Mouse (Mus musculus): ENCODE data around the gene Tmeff2. TPM values are rescaled to one million over a fixed set of nuclear protein-coding genes. Genes with fewer than 3 reads are reported as not detected.
"Not testable (repeated sequence)": the region's sequence is repeated elsewhere in the genome, so short reads cannot be mapped to it uniquely, and the experiment has no call there.

Tmeff2 gene
- 10 to 100 TPM; 46.9 to 49.9 TPM for total RNA-seq (2021)
- long read RNA-seq, experiment 1, transcript Tmeff2-201 (10 exons, 3,343 nt), result major isoform, 116 of 139 reads
- long read RNA-seq, experiment 1, partial matches to known transcripts, result 6 of 139 reads
- long read RNA-seq, experiment 1, other reads (novel, unspliced or antisense), result 17 of 139 reads
- long read RNA-seq, experiment 2, transcript Tmeff2-201 (10 exons, 3,343 nt), result major isoform, 92 of 108 reads
- long read RNA-seq, experiment 2, partial matches to known transcripts, result 3 of 108 reads
- long read RNA-seq, experiment 2, other reads (novel, unspliced or antisense), result 13 of 108 reads

- not testable (repeated sequence) for DNase-seq (ENCODE audit: low spot score in 2 of 2)
Observed at GRCm38 (mm10) chr1:50900386-50900785, at the start of gene Tmeff2. Gene Tmeff2, plus strand, starts transcription at chr1:50900647.

DNA sequence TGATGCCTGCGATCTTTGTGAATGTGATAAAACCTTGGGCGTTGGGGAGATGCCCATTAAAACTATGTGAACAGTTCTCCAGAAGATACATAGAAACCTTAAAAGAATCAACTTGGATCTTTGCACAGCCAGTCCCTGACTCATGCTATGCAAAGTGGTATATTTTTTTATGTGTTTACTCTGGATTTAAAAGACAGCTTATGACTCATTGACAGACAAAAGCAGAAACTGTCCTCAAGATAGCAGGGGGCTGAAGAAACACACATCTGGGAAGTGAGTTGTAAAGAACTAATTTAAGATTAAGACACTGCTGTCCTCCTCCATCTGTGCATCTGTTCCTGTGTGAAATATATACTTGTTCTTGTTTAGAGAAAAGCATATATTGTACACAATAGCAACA, 38.9 kb upstream of the Tmeff2 start:
- DNase-seq (ENCODE audit: low spot score in 2 of 2), result no peak

DNA sequence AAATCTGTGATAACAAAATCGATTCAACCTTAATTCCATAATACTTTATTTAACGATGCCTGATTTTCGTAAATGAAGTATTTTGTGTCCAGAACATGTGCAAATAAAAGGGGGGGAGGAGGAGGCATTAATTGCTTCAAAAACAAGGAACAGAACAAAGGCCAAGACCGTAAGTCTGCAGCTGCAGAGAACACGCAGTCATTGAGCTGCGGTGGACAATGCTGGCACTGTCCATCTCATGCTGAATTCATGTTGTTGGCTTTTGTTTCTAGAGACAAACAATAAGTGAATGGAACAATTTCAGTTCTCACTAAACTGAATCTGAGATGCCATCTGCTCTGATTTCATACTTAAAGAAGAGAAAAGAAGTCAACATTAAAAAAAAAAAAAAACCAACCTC, 2.8 kb upstream of the Tmeff2 start:
- DNase-seq (ENCODE audit: low spot score in 2 of 2), result no peak

- peak; percentile 48 to 63 for DNase-seq (ENCODE audit: low spot score in 2 of 2)
Observed at GRCm38 (mm10) chr1:50924838-50925355, 24.4 kb downstream of the Tmeff2 start.

GRCm38 (mm10) chr1:50925356-50925921, 25.0 kb downstream of the Tmeff2 start:
- peak; percentile 25 to 50 for DNase-seq (ENCODE audit: low spot score in 2 of 2)

DNA sequence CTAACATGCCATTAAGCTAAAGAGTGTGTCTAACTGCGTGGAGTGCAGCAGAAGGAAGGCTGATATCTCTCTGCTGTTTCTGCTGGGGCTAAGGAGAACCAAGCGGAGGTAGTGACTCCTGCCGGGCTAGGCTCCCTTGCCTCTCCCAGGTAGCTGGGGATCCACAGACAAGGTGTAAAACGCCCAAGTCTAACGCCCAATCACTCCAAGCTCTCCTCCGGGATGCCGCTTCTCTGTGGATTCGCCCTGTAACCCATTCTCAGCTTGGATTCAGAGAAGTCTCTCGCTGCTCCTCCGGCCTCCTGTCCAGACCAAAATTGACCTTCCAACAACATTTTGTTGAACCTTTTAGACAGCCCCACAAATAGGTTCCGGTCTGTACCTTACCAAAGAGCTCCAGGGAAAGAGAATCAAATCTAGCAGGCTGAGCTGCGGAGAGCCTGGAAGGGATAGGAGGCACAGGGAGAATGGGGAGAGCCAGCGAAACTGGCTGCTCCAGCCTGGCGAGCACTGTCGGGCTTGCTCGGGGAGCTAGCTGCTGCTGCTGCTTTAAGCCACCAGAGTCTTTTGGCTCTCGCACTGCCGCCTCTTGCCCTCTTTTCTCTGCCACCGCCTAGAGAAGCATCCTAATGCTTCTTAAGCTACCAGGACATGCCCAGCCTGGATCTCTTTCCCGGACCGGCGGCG, 26.1 kb downstream of the Tmeff2 start:
- peak; percentile 22 to 23 for DNase-seq (ENCODE audit: low spot score in 2 of 2)

DNA sequence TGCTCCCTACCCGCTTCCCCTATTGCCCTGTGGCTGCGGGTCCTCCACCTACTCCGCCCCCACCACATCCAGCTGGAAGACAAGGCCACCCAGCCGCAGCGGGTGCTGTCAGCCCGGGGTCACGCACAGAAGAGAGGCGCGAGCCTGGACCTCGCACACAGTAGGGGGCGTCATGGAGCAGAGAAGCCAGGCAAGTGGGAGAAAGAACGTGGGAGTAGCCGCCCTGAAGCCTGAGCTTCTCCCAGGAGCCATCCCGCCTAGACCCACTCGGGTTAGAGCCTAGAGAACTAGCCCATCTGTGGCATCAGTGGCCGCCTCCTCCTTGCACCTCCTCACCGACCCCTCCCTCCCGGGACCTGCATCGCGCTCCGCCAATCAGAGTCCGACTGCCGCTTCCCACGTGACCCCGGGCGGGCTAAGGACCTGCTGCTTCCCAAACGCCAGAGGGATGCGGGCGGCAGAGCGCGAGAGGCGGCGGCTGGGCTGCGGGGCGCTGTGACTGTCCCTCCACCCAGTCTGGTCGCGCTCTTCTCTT, 26.7 kb downstream of the Tmeff2 start:
- DNase-seq (ENCODE audit: low spot score in 2 of 2), result peak; percentile 97 to 99

DNA sequence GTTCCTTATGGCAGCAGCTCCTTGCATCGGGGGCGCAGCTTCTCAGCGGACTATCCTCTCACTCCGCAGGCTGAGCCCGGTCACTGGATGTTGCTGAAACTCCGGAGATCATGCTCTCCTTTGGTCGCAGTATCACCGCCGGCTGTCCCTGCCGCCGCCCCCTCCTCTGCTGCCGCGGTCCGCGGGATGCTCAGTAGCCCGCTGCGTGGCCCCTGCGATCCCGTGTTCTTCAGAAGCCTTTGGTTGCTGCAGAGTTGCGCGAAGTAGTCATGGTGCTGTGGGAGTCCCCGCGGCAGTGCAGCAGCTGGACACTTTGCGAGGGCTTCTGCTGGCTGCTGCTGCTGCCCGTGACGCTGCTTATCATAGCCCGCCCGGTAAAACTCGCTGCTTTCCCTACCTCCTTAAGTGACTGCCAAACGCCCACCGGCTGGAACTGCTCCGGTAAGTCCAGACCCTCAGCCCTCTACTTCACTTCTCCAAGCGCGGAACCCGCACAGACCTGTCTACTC, 27.3 kb downstream of the Tmeff2 start:
- peak; percentile 31 to 60 for DNase-seq (ENCODE audit: low spot score in 2 of 2)

DNA sequence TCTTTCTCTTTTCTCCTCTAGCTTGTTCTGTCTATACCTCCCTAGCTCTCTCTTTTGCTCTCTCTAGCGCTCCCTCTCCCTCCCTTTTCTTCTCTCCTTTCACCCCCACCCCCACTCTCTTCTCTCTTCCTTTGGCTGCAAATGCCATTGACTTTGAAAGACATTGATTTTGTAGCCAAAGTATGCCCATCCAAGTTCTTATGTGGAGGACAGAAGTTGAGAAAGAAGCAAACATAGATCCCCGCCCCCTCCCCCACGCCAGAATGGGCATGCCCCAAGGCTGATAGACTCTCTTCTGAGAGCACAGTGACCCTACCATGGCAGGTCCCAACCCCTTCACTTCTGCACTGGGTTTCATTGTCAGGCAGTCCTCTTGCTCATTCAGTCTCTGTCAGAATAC, 28.3 kb downstream of the Tmeff2 start:
- no peak for DNase-seq (ENCODE audit: low spot score in 2 of 2)

DNA sequence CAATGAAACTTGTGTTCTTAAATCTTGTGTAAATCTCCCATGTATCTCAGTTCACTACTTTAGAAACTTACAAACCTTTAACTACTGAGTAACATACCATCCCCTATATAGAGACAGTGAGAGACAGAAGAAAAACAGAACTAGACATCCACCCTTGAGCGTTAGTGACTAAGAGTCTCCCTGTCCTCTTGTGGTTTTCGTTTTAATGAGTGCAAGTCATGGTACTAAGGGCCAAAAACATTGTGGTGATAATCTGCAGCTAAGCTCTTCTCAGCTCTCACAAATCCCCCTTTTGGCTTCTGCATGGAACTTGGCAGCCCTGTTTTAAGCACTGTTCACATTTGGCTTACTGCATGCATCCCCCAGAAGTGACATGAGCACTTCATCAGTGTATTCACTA, 34.6 kb downstream of the Tmeff2 start:
- DNase-seq (ENCODE audit: low spot score in 2 of 2), result no peak

- no peak for DNase-seq (ENCODE audit: low spot score in 2 of 2)
Observed at GRCm38 (mm10) chr1:50935484-50935883, 35.0 kb downstream of the Tmeff2 start.

DNA sequence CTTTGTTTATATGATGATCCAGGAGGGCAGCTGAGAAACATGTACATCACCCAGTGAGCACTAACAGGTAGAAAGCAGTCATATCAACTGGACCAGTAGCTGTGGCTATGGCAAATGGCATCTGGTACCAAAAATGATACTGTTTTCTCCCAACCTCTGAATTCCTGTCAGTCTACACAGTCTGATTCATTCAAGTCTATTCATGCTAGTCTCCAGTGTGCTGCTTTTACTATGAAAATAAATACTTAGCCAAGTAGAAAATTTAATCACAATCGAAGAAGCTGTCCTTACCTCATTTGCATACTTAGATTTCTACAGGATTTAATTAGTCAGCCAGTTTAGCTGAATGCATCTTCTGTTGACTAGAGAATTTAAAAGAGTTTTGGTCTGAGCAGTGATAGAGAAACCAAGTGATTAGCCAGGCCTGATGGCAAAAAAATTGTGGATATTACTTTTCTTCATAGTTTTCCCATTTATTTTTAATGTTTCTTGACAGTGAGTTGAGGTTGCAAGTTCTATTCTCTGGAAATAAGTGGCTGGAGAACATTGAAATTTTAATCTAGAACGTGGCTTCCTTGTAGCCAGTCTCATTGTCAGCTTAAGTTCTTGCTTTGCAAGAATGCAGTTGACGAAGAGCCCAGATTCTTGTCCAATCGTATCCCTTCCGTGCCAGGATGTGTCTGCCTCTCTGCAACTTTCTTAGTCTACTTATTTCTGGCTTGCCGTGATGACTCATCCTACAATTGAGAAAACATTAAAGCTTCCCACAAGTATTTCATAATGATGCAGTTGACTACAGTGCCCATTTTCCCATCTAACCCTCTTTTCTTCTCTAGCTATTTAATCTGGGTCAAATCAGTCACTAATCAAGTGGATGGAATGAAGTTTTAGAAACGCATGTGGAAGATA, 39.9 kb downstream of the Tmeff2 start:
- DNase-seq (ENCODE audit: low spot score in 2 of 2), result peak; percentile 19 to 42

GRCm38 (mm10) chr1:50948575-50948974, 48.1 kb downstream of the Tmeff2 start:
- no peak for DNase-seq (ENCODE audit: low spot score in 2 of 2)

- DNase-seq (ENCODE audit: low spot score in 2 of 2), result no peak
Observed at GRCm38 (mm10) chr1:50958844-50959243, 58.4 kb downstream of the Tmeff2 start.

GRCm38 (mm10) chr1:50961954-50962648, 61.7 kb downstream of the Tmeff2 start:
- peak; percentile 65 to 71 for DNase-seq (ENCODE audit: low spot score in 2 of 2)

DNA sequence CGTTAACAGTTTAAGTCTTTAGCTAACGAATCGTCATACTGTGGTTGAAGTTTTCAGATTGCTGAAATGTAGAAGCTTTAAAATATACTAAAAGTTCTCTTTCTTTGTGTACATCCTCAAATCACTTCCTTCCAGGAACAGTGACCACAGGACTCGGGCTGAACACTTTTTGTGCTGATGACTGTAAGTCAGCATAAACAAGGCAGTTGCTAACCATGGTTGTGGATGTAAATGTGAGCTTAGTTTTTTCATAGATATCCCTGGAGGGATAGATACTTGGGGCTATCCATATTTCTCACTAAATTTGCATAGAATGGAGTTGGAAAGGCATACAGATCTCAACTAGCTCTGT, 62.2 kb downstream of the Tmeff2 start:
- no peak for DNase-seq (ENCODE audit: low spot score in 2 of 2)

DNA sequence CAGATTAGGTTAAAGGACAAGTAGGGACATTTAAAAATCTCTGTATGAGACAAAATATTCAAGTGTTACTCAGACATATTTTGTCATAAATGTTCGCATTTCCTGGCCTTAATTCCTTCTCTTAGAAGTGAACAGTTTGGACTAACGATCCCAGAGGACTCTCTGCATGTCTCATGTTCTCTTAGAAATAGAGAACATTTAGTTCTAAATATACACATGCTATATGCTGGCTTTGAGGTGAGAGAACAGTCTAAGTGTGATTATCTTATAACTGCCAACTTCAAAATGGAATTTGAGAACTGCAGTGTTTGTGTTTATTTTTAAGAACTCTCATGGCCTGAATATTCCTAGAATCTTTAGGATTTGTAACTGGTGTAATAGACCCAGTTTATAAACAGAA, 69.2 kb downstream of the Tmeff2 start:
- DNase-seq (ENCODE audit: low spot score in 2 of 2), result no peak

- no peak for DNase-seq (ENCODE audit: low spot score in 2 of 2)
Observed at GRCm38 (mm10) chr1:50970853-50971252, 70.4 kb downstream of the Tmeff2 start.

DNA sequence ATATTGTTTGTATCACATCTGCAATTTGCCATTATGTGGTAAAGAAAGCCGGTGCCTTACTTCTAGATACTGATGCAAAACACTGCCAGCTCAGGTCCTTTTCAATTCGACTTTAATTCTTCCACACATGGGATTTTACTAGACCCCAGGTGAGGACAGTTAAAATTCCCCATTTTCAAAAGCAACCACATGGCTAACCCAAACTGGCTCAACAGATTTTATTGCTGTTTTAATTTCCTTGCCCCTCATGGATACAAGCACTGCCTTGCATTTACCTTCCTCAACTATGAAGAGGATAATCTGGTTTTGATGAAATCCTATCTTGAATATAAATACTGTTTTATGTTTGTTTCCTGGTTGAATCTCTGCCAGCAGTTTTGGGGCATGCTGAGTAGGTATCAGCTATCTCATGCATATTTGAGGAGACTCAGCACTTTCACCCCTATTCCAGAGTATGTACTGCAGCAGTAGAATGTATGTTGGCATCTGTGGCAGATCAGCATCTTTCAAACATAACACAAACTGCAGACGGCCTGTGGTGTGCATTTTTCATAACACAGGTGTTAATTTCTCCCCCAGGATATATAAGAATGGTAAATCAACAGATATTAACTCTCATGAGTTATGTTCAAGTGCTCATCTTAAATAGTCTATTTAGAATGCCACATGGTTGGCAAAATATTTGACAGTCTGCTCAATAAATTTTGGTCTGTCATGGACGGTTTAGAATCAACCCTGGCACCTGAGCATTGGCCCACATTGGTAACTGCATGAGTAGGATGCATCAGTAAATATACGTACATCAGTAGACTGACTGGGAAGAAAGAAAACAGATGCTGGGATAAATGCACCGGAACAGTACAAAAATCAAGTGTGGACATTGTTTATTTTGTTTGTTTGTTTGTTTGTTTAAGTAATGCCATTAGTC, 72.3 kb downstream of the Tmeff2 start:
- DNase-seq (ENCODE audit: low spot score in 2 of 2), result no peak

Measured in left cerebral cortex, adult 18-20 months (tissue).